Mouse (Mus musculus): ENCODE data around the gene Fam50a.

- no peak for TF ChIP-seq CTCF (IDR thresholded peaks at IDR 0.05; ENCODE audit: borderline replicate concordance, insufficient read depth, low read length)
- TF ChIP-seq POLR2A (IDR thresholded peaks at IDR 0.05; ENCODE audit: low read depth, low read length): peak; percentile 65
These were observed 31.0 kb upstream of the Fam50a start, which contains the start of the genes Taz and Dnase1l1 for GRCm38 (mm10) chrX:74281732-74282394.

Measured in embryonic fibroblast, embryonic 13.5 days (primary cell).